Mouse (Mus musculus): ENCODE data around the gene Trem3. TPM values are rescaled to one million over a fixed set of nuclear protein-coding genes. Genes with fewer than 3 reads are reported as not detected.

Gene Trem3
- not detected in 2 replicates for polyA plus RNA-seq (2011; ENCODE audit: insufficient read depth, insufficient read length, low read depth, missing spikeins)

- H3K27me3 ChIP-seq (ENCODE audit: control insufficient read depth, insufficient read depth, low read length, poor library complexity, severe bottlenecking): no peaks in the 10 kb centered on the region
- H3K27ac ChIP-seq (ENCODE audit: insufficient read depth, low read length): no peak within 1 kb of the TSS
- TF ChIP-seq EP300 (IDR thresholded peaks at IDR 0.05; ENCODE audit: insufficient read depth, low read depth, low read length) (no peak), POLR2A (IDR thresholded peaks at IDR 0.05; ENCODE audit: insufficient read depth, low read length) (no peak), CTCF (IDR thresholded peaks at IDR 0.05; ENCODE audit: low read depth, low read length) (no peak)
- no peaks in the 10 kb centered on the region for H3K4me1 ChIP-seq (ENCODE audit: control insufficient read depth, insufficient read depth, low read length)
- no peak within 1 kb of the TSS for H3K4me3 ChIP-seq (ENCODE audit: low read depth, low read length)
- no peak within 1 kb of the TSS for H3K9ac ChIP-seq (ENCODE audit: low read depth, poor library complexity, severe bottlenecking)
- no peaks in the 10 kb centered on the region for H3K9me3 ChIP-seq (replicated peaks; ENCODE audit: control insufficient read depth, insufficient read depth, low read length, poor library complexity, severe bottlenecking)
- H3K36me3 ChIP-seq (ENCODE audit: control insufficient read depth, insufficient read depth, low read length, poor library complexity, severe bottlenecking): no peaks in the 10 kb centered on the region
Measured at GRCm38 (mm10) chr17:48247221-48247928, at the start of gene Trem3. Gene Trem3, plus strand, starts transcription at chr17:48247777.

GRCm38 (mm10) chr17:48203086-48203485 lies 44.5 kb upstream of the Trem3 start:
- Histone ChIP-seq H3K4me1 (ENCODE audit: control insufficient read depth, insufficient read depth, low read length) (no peaks in the 10 kb centered on the region), H3K36me3 (ENCODE audit: control insufficient read depth, insufficient read depth, low read length, poor library complexity, severe bottlenecking) (no peaks in the 10 kb centered on the region), H3K4me3 (ENCODE audit: low read depth, low read length) (no peak overlapping the region), H3K9me3 (replicated peaks; ENCODE audit: control insufficient read depth, insufficient read depth, low read length, poor library complexity, severe bottlenecking) (peaks cover 11% of the 10 kb centered on the region), H3K27me3 (ENCODE audit: control insufficient read depth, insufficient read depth, low read length, poor library complexity, severe bottlenecking) (no peaks in the 10 kb centered on the region), H3K9ac (ENCODE audit: low read depth, poor library complexity, severe bottlenecking) (no peak overlapping the region), H3K27ac (ENCODE audit: insufficient read depth, low read length) (no peak overlapping the region)
- TF ChIP-seq EP300 (IDR thresholded peaks at IDR 0.05; ENCODE audit: insufficient read depth, low read depth, low read length) (no peak), POLR2A (IDR thresholded peaks at IDR 0.05; ENCODE audit: insufficient read depth, low read length) (no peak), CTCF (IDR thresholded peaks at IDR 0.05; ENCODE audit: low read depth, low read length) (no peak)

- no peaks in the 10 kb centered on the region for H3K36me3 ChIP-seq (ENCODE audit: control insufficient read depth, insufficient read depth, low read length, poor library complexity, severe bottlenecking)
- no peaks in the 10 kb centered on the region for H3K4me1 ChIP-seq (ENCODE audit: control insufficient read depth, insufficient read depth, low read length)
- H3K4me3 ChIP-seq (ENCODE audit: low read depth, low read length): no peak overlapping the region
- no peak overlapping the region for H3K9ac ChIP-seq (ENCODE audit: low read depth, poor library complexity, severe bottlenecking)
- no peaks in the 10 kb centered on the region for H3K27me3 ChIP-seq (ENCODE audit: control insufficient read depth, insufficient read depth, low read length, poor library complexity, severe bottlenecking)
- no peak overlapping the region for H3K27ac ChIP-seq (ENCODE audit: insufficient read depth, low read length)
- no peaks in the 10 kb centered on the region for H3K9me3 ChIP-seq (replicated peaks; ENCODE audit: control insufficient read depth, insufficient read depth, low read length, poor library complexity, severe bottlenecking)
- TF ChIP-seq EP300 (IDR thresholded peaks at IDR 0.05; ENCODE audit: insufficient read depth, low read depth, low read length) (no peak), POLR2A (IDR thresholded peaks at IDR 0.05; ENCODE audit: insufficient read depth, low read length) (no peak), CTCF (IDR thresholded peaks at IDR 0.05; ENCODE audit: low read depth, low read length) (no peak)
Measured at GRCm38 (mm10) chr17:48212596-48212995, 35.0 kb upstream of the Trem3 start.

- H3K36me3 ChIP-seq (ENCODE audit: control insufficient read depth, insufficient read depth, low read length, poor library complexity, severe bottlenecking): no peaks in the 10 kb centered on the region
- H3K27ac ChIP-seq (ENCODE audit: insufficient read depth, low read length): no peak overlapping the region
- H3K4me3 ChIP-seq (ENCODE audit: low read depth, low read length): no peak overlapping the region
- no peaks in the 10 kb centered on the region for H3K4me1 ChIP-seq (ENCODE audit: control insufficient read depth, insufficient read depth, low read length)
- H3K9ac ChIP-seq (ENCODE audit: low read depth, poor library complexity, severe bottlenecking): no peak overlapping the region
- no peaks in the 10 kb centered on the region for H3K27me3 ChIP-seq (ENCODE audit: control insufficient read depth, insufficient read depth, low read length, poor library complexity, severe bottlenecking)
- H3K9me3 ChIP-seq (replicated peaks; ENCODE audit: control insufficient read depth, insufficient read depth, low read length, poor library complexity, severe bottlenecking): no peaks in the 10 kb centered on the region
- TF ChIP-seq POLR2A (IDR thresholded peaks at IDR 0.05; ENCODE audit: insufficient read depth, low read length): no peak
- no peak for TF ChIP-seq CTCF (IDR thresholded peaks at IDR 0.05; ENCODE audit: low read depth, low read length)
- no peak for TF ChIP-seq EP300 (IDR thresholded peaks at IDR 0.05; ENCODE audit: insufficient read depth, low read depth, low read length)
Measured at GRCm38 (mm10) chr17:48213511-48213910, 34.1 kb upstream of the Trem3 start.

- Histone ChIP-seq H3K4me3 (ENCODE audit: low read depth, low read length) (no peak overlapping the region), H3K9me3 (replicated peaks; ENCODE audit: control insufficient read depth, insufficient read depth, low read length, poor library complexity, severe bottlenecking) (no peaks in the 10 kb centered on the region), H3K4me1 (ENCODE audit: control insufficient read depth, insufficient read depth, low read length) (no peaks in the 10 kb centered on the region), H3K27ac (ENCODE audit: insufficient read depth, low read length) (no peak overlapping the region), H3K9ac (ENCODE audit: low read depth, poor library complexity, severe bottlenecking) (no peak overlapping the region), H3K27me3 (ENCODE audit: control insufficient read depth, insufficient read depth, low read length, poor library complexity, severe bottlenecking) (no peaks in the 10 kb centered on the region), H3K36me3 (ENCODE audit: control insufficient read depth, insufficient read depth, low read length, poor library complexity, severe bottlenecking) (no peaks in the 10 kb centered on the region)
- TF ChIP-seq CTCF (IDR thresholded peaks at IDR 0.05; ENCODE audit: low read depth, low read length) (no peak), EP300 (IDR thresholded peaks at IDR 0.05; ENCODE audit: insufficient read depth, low read depth, low read length) (no peak), POLR2A (IDR thresholded peaks at IDR 0.05; ENCODE audit: insufficient read depth, low read length) (no peak)
Measured at GRCm38 (mm10) chr17:48215429-48215828, 32.1 kb upstream of the Trem3 start.

- H3K9ac ChIP-seq (ENCODE audit: low read depth, poor library complexity, severe bottlenecking): no peak overlapping the region
- no peaks in the 10 kb centered on the region for H3K4me1 ChIP-seq (ENCODE audit: control insufficient read depth, insufficient read depth, low read length)
- no peak overlapping the region for H3K4me3 ChIP-seq (ENCODE audit: low read depth, low read length)
- no peak overlapping the region for H3K27ac ChIP-seq (ENCODE audit: insufficient read depth, low read length)
- no peak for TF ChIP-seq POLR2A (IDR thresholded peaks at IDR 0.05; ENCODE audit: insufficient read depth, low read length)
- no peak for TF ChIP-seq EP300 (IDR thresholded peaks at IDR 0.05; ENCODE audit: insufficient read depth, low read depth, low read length)
- TF ChIP-seq CTCF (IDR thresholded peaks at IDR 0.05; ENCODE audit: low read depth, low read length): no peak
- H3K9me3 ChIP-seq (replicated peaks; ENCODE audit: control insufficient read depth, insufficient read depth, low read length, poor library complexity, severe bottlenecking): no peaks in the 10 kb centered on the region
- no peaks in the 10 kb centered on the region for H3K27me3 ChIP-seq (ENCODE audit: control insufficient read depth, insufficient read depth, low read length, poor library complexity, severe bottlenecking)
- H3K36me3 ChIP-seq (ENCODE audit: control insufficient read depth, insufficient read depth, low read length, poor library complexity, severe bottlenecking): no peaks in the 10 kb centered on the region
Measured at GRCm38 (mm10) chr17:48230680-48231079, 16.9 kb upstream of the Trem3 start.

Data from ES-Bruce4 (cell line).